Mouse (Mus musculus) liver, embryonic 14.5 days (tissue): ENCODE measurements around the gene Mllt3.

Experiments used
- CTCF ChIP-seq: IDR thresholded peaks from 2 replicates; pipeline ENCODE4 v1.5.1; 2016; ENCODE audit warnings: antibody characterized with exemption, low read depth, control low read depth
- EP300 ChIP-seq: IDR thresholded peaks from 2 replicates; pipeline ENCODE4 v1.6.1; 2016; ENCODE audit warnings: antibody characterized with exemption, low read depth

- TF ChIP-seq CTCF (no peak), EP300 (no peak)
These were observed 214.9 kb downstream of the Mllt3 start for GRCm38 (mm10) chr4:87818276-87818675.
